Mouse (Mus musculus): ENCODE measurements around the gene Inpp4a. TPM values are rescaled to one million over a fixed set of nuclear protein-coding genes. Genes with fewer than 3 reads are reported as not detected.
A peak's percentile ranks its signal among the peaks of the same experiment; 100 is the strongest.

Gene Inpp4a
- 78.9 and 79.9 TPM in 2 replicates for polyA plus RNA-seq (2015; fragmentation: Nextera tagmentation; extraction: Ambion mirVana)

GRCm38 (mm10) chr1:37299540-37300491, at the start of gene Inpp4a:
Inpp4a (plus strand) TSS chr1:37299865.
- Histone ChIP-seq H3K4me1 (ENCODE audit: control insufficient read depth, insufficient read depth, low read length) (peaks cover 17% of the 10 kb centered on the region), H3K4me2 (ENCODE audit: low read length) (peak within 1 kb of the TSS; percentile 79), H3K9me3 (replicated peaks; ENCODE audit: control insufficient read depth, low read length, poor library complexity, severe bottlenecking) (no peaks in the 10 kb centered on the region), H3K27me3 (ENCODE audit: control insufficient read depth, insufficient read depth, low read depth, low read length) (no peaks in the 10 kb centered on the region), H3K4me3 (ENCODE audit: low read depth, low read length) (peak within 1 kb of the TSS; percentile 84), H3K9ac (ENCODE audit: low read depth, low read length) (peak within 1 kb of the TSS; percentile 92), H3K27ac (ENCODE audit: low read length) (peak within 1 kb of the TSS; percentile 78), H3K36me3 (ENCODE audit: control insufficient read depth, insufficient read depth, low read length) (no peaks in the 10 kb centered on the region)
- under 1% methylated on average over 74 of the region's 77 CpGs for WGBS
- peak; percentile 92 for ATAC-seq

- Histone ChIP-seq H3K36me3 (ENCODE audit: control insufficient read depth, insufficient read depth, low read length) (no peaks in the 10 kb centered on the region), H3K4me2 (ENCODE audit: low read length) (no peak overlapping the region), H3K4me1 (ENCODE audit: control insufficient read depth, insufficient read depth, low read length) (no peaks in the 10 kb centered on the region), H3K27me3 (ENCODE audit: control insufficient read depth, insufficient read depth, low read depth, low read length) (no peaks in the 10 kb centered on the region), H3K4me3 (ENCODE audit: low read depth, low read length) (no peak overlapping the region), H3K9me3 (replicated peaks; ENCODE audit: control insufficient read depth, low read length, poor library complexity, severe bottlenecking) (no peaks in the 10 kb centered on the region), H3K27ac (ENCODE audit: low read length) (no peak overlapping the region), H3K9ac (ENCODE audit: low read depth, low read length) (no peak overlapping the region)
- ATAC-seq, result peak; percentile 66; the same call in 1 of the 2 replicates
- 41% methylated on average over 5 of the region's 5 CpGs for WGBS
Observed at GRCm38 (mm10) chr1:37250643-37251310, 48.9 kb upstream of the Inpp4a start.

- no peak for ATAC-seq
- H3K4me1 ChIP-seq (ENCODE audit: control insufficient read depth, insufficient read depth, low read length), result no peaks in the 10 kb centered on the region
Observed at GRCm38 (mm10) chr1:37258443-37258842, 41.2 kb upstream of the Inpp4a start.

GRCm38 (mm10) chr1:37272464-37272863, 27.2 kb upstream of the Inpp4a start:
- ATAC-seq, result peak; percentile 32
- Histone ChIP-seq H3K4me1 (ENCODE audit: control insufficient read depth, insufficient read depth, low read length) (no peaks in the 10 kb centered on the region), H3K9ac (ENCODE audit: low read depth, low read length) (no peak overlapping the region), H3K4me3 (ENCODE audit: low read depth, low read length) (no peak overlapping the region), H3K36me3 (ENCODE audit: control insufficient read depth, insufficient read depth, low read length) (no peaks in the 10 kb centered on the region), H3K9me3 (replicated peaks; ENCODE audit: control insufficient read depth, low read length, poor library complexity, severe bottlenecking) (no peaks in the 10 kb centered on the region), H3K27ac (ENCODE audit: low read length) (no peak overlapping the region), H3K27me3 (ENCODE audit: control insufficient read depth, insufficient read depth, low read depth, low read length) (no peaks in the 10 kb centered on the region), H3K4me2 (ENCODE audit: low read length) (no peak overlapping the region)
- WGBS, result 5% methylated on average over 7 of the region's 7 CpGs

More at GRCm38 (mm10) chr1:37258443-37258842, 41.2 kb upstream of the Inpp4a start:
- H3K9ac ChIP-seq (ENCODE audit: low read depth, low read length), result no peak overlapping the region
- WGBS, result 100% methylated on average over 2 of the region's 2 CpGs
- no peak overlapping the region for H3K4me2 ChIP-seq (ENCODE audit: low read length)
- no peak overlapping the region for H3K27ac ChIP-seq (ENCODE audit: low read length)
- H3K9me3 ChIP-seq (replicated peaks; ENCODE audit: control insufficient read depth, low read length, poor library complexity, severe bottlenecking), result no peaks in the 10 kb centered on the region
- H3K4me3 ChIP-seq (ENCODE audit: low read depth, low read length), result no peak overlapping the region
- no peaks in the 10 kb centered on the region for H3K36me3 ChIP-seq (ENCODE audit: control insufficient read depth, insufficient read depth, low read length)
- no peaks in the 10 kb centered on the region for H3K27me3 ChIP-seq (ENCODE audit: control insufficient read depth, insufficient read depth, low read depth, low read length)

- H3K4me3 ChIP-seq (ENCODE audit: low read depth, low read length), result no peak overlapping the region
- H3K4me2 ChIP-seq (ENCODE audit: low read length), result no peak overlapping the region
- ATAC-seq, result no peak
- H3K36me3 ChIP-seq (ENCODE audit: control insufficient read depth, insufficient read depth, low read length), result no peaks in the 10 kb centered on the region
- H3K9me3 ChIP-seq (replicated peaks; ENCODE audit: control insufficient read depth, low read length, poor library complexity, severe bottlenecking), result no peaks in the 10 kb centered on the region
- WGBS, result 76% methylated on average over 7 of the region's 7 CpGs
- no peak overlapping the region for H3K27ac ChIP-seq (ENCODE audit: low read length)
- H3K9ac ChIP-seq (ENCODE audit: low read depth, low read length), result no peak overlapping the region
- H3K27me3 ChIP-seq (ENCODE audit: control insufficient read depth, insufficient read depth, low read depth, low read length), result no peaks in the 10 kb centered on the region
- peaks cover 12% of the 10 kb centered on the region for H3K4me1 ChIP-seq (ENCODE audit: control insufficient read depth, insufficient read depth, low read length)
Observed at GRCm38 (mm10) chr1:37286556-37286955, 13.1 kb upstream of the Inpp4a start.

- no peak overlapping the region for H3K4me3 ChIP-seq (ENCODE audit: low read depth, low read length)
- WGBS, result 90% methylated on average over 1 of the region's 1 CpGs
- no peaks in the 10 kb centered on the region for H3K27me3 ChIP-seq (ENCODE audit: control insufficient read depth, insufficient read depth, low read depth, low read length)
- no peak overlapping the region for H3K27ac ChIP-seq (ENCODE audit: low read length)
- H3K9me3 ChIP-seq (replicated peaks; ENCODE audit: control insufficient read depth, low read length, poor library complexity, severe bottlenecking), result no peaks in the 10 kb centered on the region
- no peak for ATAC-seq
- no peaks in the 10 kb centered on the region for H3K36me3 ChIP-seq (ENCODE audit: control insufficient read depth, insufficient read depth, low read length)
- H3K4me1 ChIP-seq (ENCODE audit: control insufficient read depth, insufficient read depth, low read length), result peaks cover 12% of the 10 kb centered on the region
- no peak overlapping the region for H3K9ac ChIP-seq (ENCODE audit: low read depth, low read length)
- peak overlapping the region; percentile 2; the same call in 1 of the 2 replicates for H3K4me2 ChIP-seq (ENCODE audit: low read length)
Observed at GRCm38 (mm10) chr1:37287748-37288147, 11.9 kb upstream of the Inpp4a start.

- 54% methylated on average over 11 of the region's 11 CpGs for WGBS
- ATAC-seq, result peak; percentile 88
- no peaks in the 10 kb centered on the region for H3K9me3 ChIP-seq (replicated peaks; ENCODE audit: control insufficient read depth, low read length, poor library complexity, severe bottlenecking)
Observed at GRCm38 (mm10) chr1:37288181-37288935, 11.3 kb upstream of the Inpp4a start.

GRCm38 (mm10) chr1:37288941-37289340, 10.7 kb upstream of the Inpp4a start:
- H3K27ac ChIP-seq (ENCODE audit: low read length), result peak overlapping the region; percentile 72
- WGBS, result 87% methylated on average over 7 of the region's 7 CpGs

More at GRCm38 (mm10) chr1:37288181-37288935, 11.3 kb upstream of the Inpp4a start:
- Histone ChIP-seq H3K4me3 (ENCODE audit: low read depth, low read length) (no peak overlapping the region), H3K9ac (ENCODE audit: low read depth, low read length) (no peak overlapping the region), H3K27ac (ENCODE audit: low read length) (peak overlapping the region; percentile 72), H3K36me3 (ENCODE audit: control insufficient read depth, insufficient read depth, low read length) (no peaks in the 10 kb centered on the region), H3K4me2 (ENCODE audit: low read length) (peak overlapping the region; percentile 2; the same call in 1 of the 2 replicates), H3K27me3 (ENCODE audit: control insufficient read depth, insufficient read depth, low read depth, low read length) (no peaks in the 10 kb centered on the region), H3K4me1 (ENCODE audit: control insufficient read depth, insufficient read depth, low read length) (peaks cover 12% of the 10 kb centered on the region)

More at GRCm38 (mm10) chr1:37288941-37289340, 10.7 kb upstream of the Inpp4a start:
- H3K27me3 ChIP-seq (ENCODE audit: control insufficient read depth, insufficient read depth, low read depth, low read length), result no peaks in the 10 kb centered on the region
- no peaks in the 10 kb centered on the region for H3K36me3 ChIP-seq (ENCODE audit: control insufficient read depth, insufficient read depth, low read length)
- peaks cover 12% of the 10 kb centered on the region for H3K4me1 ChIP-seq (ENCODE audit: control insufficient read depth, insufficient read depth, low read length)
- H3K4me3 ChIP-seq (ENCODE audit: low read depth, low read length), result no peak overlapping the region
- no peak overlapping the region for H3K9ac ChIP-seq (ENCODE audit: low read depth, low read length)
- no peak overlapping the region for H3K4me2 ChIP-seq (ENCODE audit: low read length)
- no peak for ATAC-seq
- H3K9me3 ChIP-seq (replicated peaks; ENCODE audit: control insufficient read depth, low read length, poor library complexity, severe bottlenecking), result no peaks in the 10 kb centered on the region

All from midbrain, embryonic 16.5 days (tissue).